Mouse (Mus musculus) CD8-positive naive resting alpha-beta T cell, adult 2 months (primary cell): ENCODE results near the gene Gm21719.
"Not testable (repeated sequence)": the region's sequence is repeated elsewhere in the genome, so short reads cannot be mapped to it uniquely, and the experiment has no call there.

ENCODE experiments used
- DNase-seq, 2 experiments: peaks; one replicate each; pipeline ENCODE4 v3.0.0; 2022; ENCODE audit warnings: low read depth in 2 of 2, low spot score in 2 of 2

Gm21719 gene

DNA sequence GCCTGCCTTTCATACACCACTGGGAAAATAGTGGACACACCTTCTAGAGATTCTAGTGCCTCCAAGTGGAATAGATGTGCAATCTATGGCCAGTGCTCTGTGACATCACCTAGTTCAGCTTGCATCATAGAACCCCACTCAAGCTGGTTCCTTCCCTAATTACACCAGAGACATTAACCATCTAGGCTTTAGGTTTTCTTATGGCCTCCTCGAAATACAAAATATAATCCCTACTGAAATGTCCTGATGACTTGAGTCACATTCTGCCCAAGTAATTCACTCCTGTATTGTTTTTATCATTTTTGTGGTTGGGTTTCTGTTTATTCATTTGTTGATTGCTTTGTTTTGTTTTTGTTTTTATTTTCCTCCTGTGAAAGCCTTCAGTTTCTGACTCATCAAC is at the start of gene Gm21719:
Gene Gm21719 (minus strand): TSS at position 101 of the 400 bp plus-strand sequence.
- not testable (repeated sequence) for DNase-seq
